Mouse (Mus musculus) heart, adult 2 months (tissue): ENCODE measurements at regions not wholly inside any gene's neighbourhood (a gene's known extent, or its start where the extent isn't known, plus 50 kb on each side); places are given as distances from the start of the nearest gene placed in this dataset.

Source experiments
- CTCF ChIP-seq: fragments of 200-600 bp; IDR thresholded peaks from 2 replicates; pipeline ENCODE4 v1.8.1; 2022; ENCODE audit warnings: antibody characterized with exemption, mild to moderate bottlenecking, moderate library complexity
- EP300 ChIP-seq: fragments of 200-500 bp; IDR thresholded peaks from 2 replicates; pipeline ENCODE4 v1.6.1; 2011; ENCODE audit warnings: low read depth, low read length, control low read depth; ENCODE audit not compliant: insufficient read depth
- POLR2A ChIP-seq: fragments of 200-500 bp; IDR thresholded peaks from 2 replicates; pipeline ENCODE4 v1.6.1; 2011; ENCODE audit warnings: mild to moderate bottlenecking, low read depth, low read length, control low read depth; ENCODE audit not compliant: insufficient read depth

DNA sequence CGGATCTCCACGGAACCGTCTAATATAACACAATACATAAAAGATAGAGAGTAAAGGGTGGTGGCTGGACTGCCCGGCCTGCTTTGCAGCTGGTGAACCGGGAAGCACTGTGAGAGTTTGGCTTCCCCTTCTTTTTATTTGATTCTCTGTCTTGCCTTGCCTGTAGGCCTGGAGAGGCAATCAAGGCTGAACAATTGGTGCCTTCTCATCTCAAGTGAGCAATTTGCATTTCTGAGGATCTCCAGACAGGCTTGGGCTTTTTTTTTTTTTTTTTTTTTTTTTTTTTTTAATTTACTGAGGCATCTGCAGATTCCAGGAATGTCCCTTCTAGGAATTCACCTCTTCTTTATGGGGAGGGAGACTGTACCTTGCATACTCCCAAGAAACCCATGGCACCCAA is 51.1 kb upstream of the Lhx8 start:
- TF ChIP-seq CTCF = no peak
- TF ChIP-seq POLR2A = no peak
- TF ChIP-seq EP300 = no peak
